Mouse (Mus musculus) thymus, postnatal 10 days (tissue): ENCODE results near the gene Odf3l1.
"Not testable (repeated sequence)": the region's sequence is repeated elsewhere in the genome, so short reads cannot be mapped to it uniquely, and the experiment has no call there.

ENCODE experiments used
- DNase-seq, 2 experiments: peaks; one replicate each; pipeline ENCODE4 v3.0.0; 2021; ENCODE audit warnings: low spot score in 2 of 2

Odf3l1 gene

GRCm38 (mm10) chr9:56864216-56864729, at the start of gene Odf3l1:
Odf3l1 (minus strand) TSS chr9:56864679.
- DNase-seq: no peak

GRCm38 (mm10) chr9:56913991-56914390, 49.5 kb upstream of the Odf3l1 start:
- DNase-seq: no peak

GRCm38 (mm10) chr9:56911017-56911416, 46.5 kb upstream of the Odf3l1 start:
- DNase-seq: no peak

GRCm38 (mm10) chr9:56909991-56910390, 45.5 kb upstream of the Odf3l1 start:
- DNase-seq: not testable (repeated sequence)

- no peak for DNase-seq
Observed at GRCm38 (mm10) chr9:56907549-56907948, 43.1 kb upstream of the Odf3l1 start.

- DNase-seq: no peak
Observed at GRCm38 (mm10) chr9:56903662-56904061, 39.2 kb upstream of the Odf3l1 start.

GRCm38 (mm10) chr9:56901187-56901586, 36.7 kb upstream of the Odf3l1 start:
- no peak for DNase-seq

GRCm38 (mm10) chr9:56900571-56900970, 36.1 kb upstream of the Odf3l1 start:
- DNase-seq: no peak

- DNase-seq: no peak
Observed at GRCm38 (mm10) chr9:56900060-56900459, 35.6 kb upstream of the Odf3l1 start.

- no peak for DNase-seq
Observed at GRCm38 (mm10) chr9:56899409-56899808, 34.9 kb upstream of the Odf3l1 start.

GRCm38 (mm10) chr9:56896779-56897178, 32.3 kb upstream of the Odf3l1 start:
- DNase-seq: no peak

GRCm38 (mm10) chr9:56894006-56894405, 29.5 kb upstream of the Odf3l1 start:
- DNase-seq: peak in 1 of 2 experiments; percentile 33

- no peak for DNase-seq
Observed at GRCm38 (mm10) chr9:56893313-56893712, 28.8 kb upstream of the Odf3l1 start.

- no peak for DNase-seq
Observed at GRCm38 (mm10) chr9:56892111-56892510, 27.6 kb upstream of the Odf3l1 start.

GRCm38 (mm10) chr9:56891517-56892011, 27.1 kb upstream of the Odf3l1 start:
- DNase-seq: peak; percentile 27 to 60

- DNase-seq: no peak
Observed at GRCm38 (mm10) chr9:56890522-56891250, 26.2 kb upstream of the Odf3l1 start.

GRCm38 (mm10) chr9:56889817-56890216, 25.3 kb upstream of the Odf3l1 start:
- DNase-seq: peak; percentile 27 to 84

GRCm38 (mm10) chr9:56887581-56887980, 23.1 kb upstream of the Odf3l1 start:
- DNase-seq: no peak

GRCm38 (mm10) chr9:56886601-56887000, 22.1 kb upstream of the Odf3l1 start:
- DNase-seq: no peak

- peak in 1 of 2 experiments; percentile 54 for DNase-seq
Observed at GRCm38 (mm10) chr9:56886113-56886512, 21.6 kb upstream of the Odf3l1 start.

- DNase-seq: no peak
Observed at GRCm38 (mm10) chr9:56884328-56884727, 19.8 kb upstream of the Odf3l1 start.

GRCm38 (mm10) chr9:56883470-56883869, 19.0 kb upstream of the Odf3l1 start:
- DNase-seq: no peak

GRCm38 (mm10) chr9:56882818-56883217, 18.3 kb upstream of the Odf3l1 start:
- DNase-seq: no peak
